Mouse (Mus musculus): ENCODE data around the gene Gm21762. TPM values are rescaled to one million over a fixed set of nuclear protein-coding genes. Genes with fewer than 3 reads are reported as not detected.
"Not testable (repeated sequence)": the region's sequence is repeated elsewhere in the genome, so short reads cannot be mapped to it uniquely, and the experiment has no call there.

Gene Gm21762
- polyA plus RNA-seq (2012; rRNA removed): not detected in 2 replicates

GRCm38 (mm10) chr13:120215847-120216246, at the start of gene Gm21762:
Gene Gm21762, minus strand, starts transcription at chr13:120215947.
- not testable (repeated sequence) for DNase-seq (ENCODE audit: low read depth)

- DNase-seq (ENCODE audit: low read depth): not testable (repeated sequence)
Measured at GRCm38 (mm10) chr13:120262870-120263269, 47.1 kb upstream of the Gm21762 start, which contains the start of gene AF067061. Gene AF067061, plus strand, starts transcription at chr13:120263114.

- DNase-seq (ENCODE audit: low read depth): not testable (repeated sequence)
Measured at GRCm38 (mm10) chr13:120259718-120260117, 44.0 kb upstream of the Gm21762 start.

GRCm38 (mm10) chr13:120258817-120259658, 43.3 kb upstream of the Gm21762 start:
- DNase-seq (ENCODE audit: low read depth): not testable (repeated sequence)

GRCm38 (mm10) chr13:120251208-120251924, 35.6 kb upstream of the Gm21762 start:
- not testable (repeated sequence) for DNase-seq (ENCODE audit: low read depth)

GRCm38 (mm10) chr13:120238811-120239210, 23.1 kb upstream of the Gm21762 start, which contains the start of gene Gm21731:
Gene Gm21731, plus strand, starts transcription at chr13:120239111.
- DNase-seq (ENCODE audit: low read depth): not testable (repeated sequence)

- not testable (repeated sequence) for DNase-seq (ENCODE audit: low read depth)
Measured at GRCm38 (mm10) chr13:120232447-120233049, 16.8 kb upstream of the Gm21762 start.

GRCm38 (mm10) chr13:120231798-120232197, 16.1 kb upstream of the Gm21762 start:
- not testable (repeated sequence) for DNase-seq (ENCODE audit: low read depth)

GRCm38 (mm10) chr13:120223012-120223659, 7.4 kb upstream of the Gm21762 start:
- not testable (repeated sequence) for DNase-seq (ENCODE audit: low read depth)

- DNase-seq (ENCODE audit: low read depth): not testable (repeated sequence)
Measured at GRCm38 (mm10) chr13:120220922-120221321, 5.2 kb upstream of the Gm21762 start.

GRCm38 (mm10) chr13:120196189-120196821, 19.4 kb downstream of the Gm21762 start:
- not testable (repeated sequence) for DNase-seq (ENCODE audit: low read depth)

- not testable (repeated sequence) for DNase-seq (ENCODE audit: low read depth)
Measured at GRCm38 (mm10) chr13:120172133-120172532, 43.6 kb downstream of the Gm21762 start, which contains the start of gene Gm21818. Gene Gm21818, plus strand, starts transcription at chr13:120172433.

- DNase-seq (ENCODE audit: low read depth): not testable (repeated sequence)
Measured at GRCm38 (mm10) chr13:120168301-120168700, 47.4 kb downstream of the Gm21762 start.

Other genes starting within 250 kb of the Gm21762 start
- gene Gm36079, start 188.9 kb downstream of the Gm21762 start, polyA plus RNA-seq (2012; rRNA removed): not detected in 2 replicates
- gene Gm21188, start 163.8 kb downstream of the Gm21762 start, polyA plus RNA-seq (2012; rRNA removed): 2.3 and 2.4 TPM in 2 replicates
- not detected in 2 replicates for gene Gm20767, start 75.7 kb downstream of the Gm21762 start, polyA plus RNA-seq (2012; rRNA removed)
- gene Gm21818, start 43.5 kb downstream of the Gm21762 start, polyA plus RNA-seq (2012; rRNA removed): not detected in 2 replicates
- not detected in 2 replicates for gene Gm21731, start 23.2 kb upstream of the Gm21762 start, polyA plus RNA-seq (2012; rRNA removed)
- not detected in 2 replicates for gene AF067061, start 47.2 kb upstream of the Gm21762 start, polyA plus RNA-seq (2012; rRNA removed)
- 0.33 and 0.59 TPM in 2 replicates for gene BC147527, start 84.4 kb upstream of the Gm21762 start, polyA plus RNA-seq (2012; rRNA removed)
- gene Tcstv3, start 100.9 kb upstream of the Gm21762 start, polyA plus RNA-seq (2012; rRNA removed): not detected in 2 replicates